Mouse (Mus musculus): ENCODE results near the gene Bcas1. TPM values are rescaled to one million over a fixed set of nuclear protein-coding genes. Genes with fewer than 3 reads are reported as not detected.

Bcas1 gene
- 207 TPM for polyA plus RNA-seq (2015; fragmentation: Illumina TruSeq; extraction: RNeasy Lipid Tissue Mini Kit (QIAGEN cat#74804); ENCODE audit: low read depth, low replicate concordance)

GRCm38 (mm10) chr2:170427704-170428103 lies at the start of gene Bcas1:
Bcas1 (minus strand) TSS chr2:170427845.

Other genes with a start within 250 kb of the Bcas1 start
- 61.4 TPM for gene Pfdn4, start 68.6 kb upstream of the Bcas1 start, polyA plus RNA-seq (2015; fragmentation: Illumina TruSeq; extraction: RNeasy Lipid Tissue Mini Kit (QIAGEN cat#74804); ENCODE audit: low read depth, low replicate concordance)
- 0.16 TPM for gene Cyp24a1, start 69.3 kb upstream of the Bcas1 start, polyA plus RNA-seq (2015; fragmentation: Illumina TruSeq; extraction: RNeasy Lipid Tissue Mini Kit (QIAGEN cat#74804); ENCODE audit: low read depth, low replicate concordance)
- not detected for gene 4930470P17Rik, start 174.2 kb upstream of the Bcas1 start, polyA plus RNA-seq (2015; fragmentation: Illumina TruSeq; extraction: RNeasy Lipid Tissue Mini Kit (QIAGEN cat#74804); ENCODE audit: low read depth, low replicate concordance)

Measured in brain, adult 10 weeks (tissue).